ENCODE assay signal across 17 mouse cellular contexts in genomic region chr1:95609045-95609444, GRCm38 (mm10).
"Had no signal": no experiment of that assay in that cellular context is flagged by ENCODE, and none has a peak within 500 bp of the region (broad histone marks: within the 10 kb centered on the region; RNA-seq: fewer than 3 reads in every experiment).

No protein-coding gene starts in this region.

- H3K4me1 ChIP-seq: neural tube, embryonic 12.5 days; neural tube, embryonic 13.5 days; neural tube, embryonic 15.5 days; stomach, embryonic 15.5 days had no signal

- H3K27ac ChIP-seq: neural tube, embryonic 12.5 days; neural tube, embryonic 13.5 days; neural tube, embryonic 15.5 days; stomach, embryonic 15.5 days; stomach, postnatal 0 days had no signal

- H3K9ac ChIP-seq: neural tube, embryonic 12.5 days; neural tube, embryonic 13.5 days; neural tube, embryonic 15.5 days; stomach, embryonic 15.5 days had no signal

- H3K4me2 ChIP-seq: neural tube, embryonic 12.5 days; neural tube, embryonic 13.5 days; neural tube, embryonic 15.5 days; stomach, embryonic 15.5 days had no signal

- H3K36me3 ChIP-seq: neural tube, embryonic 12.5 days; neural tube, embryonic 13.5 days; neural tube, embryonic 15.5 days; stomach, embryonic 15.5 days had no signal

- DNase-seq: retina, postnatal 1 day; right cerebral cortex, adult 18-20 months; right cerebral cortex, postnatal 14 days; right cerebral cortex, postnatal 25 days; right cerebral cortex, postnatal 4 days; spleen, adult 18-20 months; thymus, adult 18-20 months; thymus, adult 2 months; thymus, postnatal 14 days; thymus, postnatal 25 days; thymus, postnatal 36 days; thymus, postnatal 4 days had no signal

- H3K9me3 ChIP-seq: neural tube, embryonic 12.5 days; neural tube, embryonic 13.5 days; neural tube, embryonic 15.5 days; stomach, embryonic 15.5 days had no signal

- H3K27me3 ChIP-seq: neural tube, embryonic 12.5 days; neural tube, embryonic 13.5 days; neural tube, embryonic 15.5 days; stomach, embryonic 15.5 days had no signal

- H3K4me3 ChIP-seq: neural tube, embryonic 12.5 days; neural tube, embryonic 13.5 days; neural tube, embryonic 15.5 days; stomach, embryonic 15.5 days had no signal
